Mouse (Mus musculus): Measurements from ENCODE around the gene Cped1.
"Not testable (repeated sequence)": the region's sequence is repeated elsewhere in the genome, so short reads cannot be mapped to it uniquely, and the experiment has no call there.

The Cped1 gene

DNA sequence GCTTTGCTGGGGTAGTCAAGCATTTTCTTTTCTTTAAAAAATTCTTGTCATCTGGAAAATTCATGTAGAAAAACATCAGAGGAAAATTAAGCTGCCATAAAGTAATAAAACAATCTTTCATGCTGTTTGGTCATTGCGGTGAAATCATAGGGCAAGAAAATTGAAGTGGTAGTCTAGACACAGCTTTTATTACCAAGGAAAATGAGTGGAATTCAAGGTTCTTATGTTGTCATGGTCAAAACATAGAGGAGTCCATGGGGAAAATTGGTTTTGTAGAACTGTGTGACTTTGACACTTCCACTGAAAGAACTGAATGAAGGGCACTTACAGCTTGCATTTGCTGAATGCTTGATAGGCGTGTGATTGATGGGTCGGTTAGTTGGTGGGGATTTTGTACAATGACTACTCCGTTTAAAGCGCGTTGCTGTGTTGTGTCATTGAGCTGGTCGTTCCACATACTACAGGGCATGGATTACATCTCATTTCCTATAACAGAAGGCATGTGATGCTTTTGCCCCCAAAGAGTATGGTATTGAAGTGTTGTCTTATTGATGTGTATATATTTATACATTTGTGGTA, 93.1 kb downstream of the Cped1 start:
- peak; percentile 6 for DNase-seq (ENCODE audit: low read depth, low spot score)

DNA sequence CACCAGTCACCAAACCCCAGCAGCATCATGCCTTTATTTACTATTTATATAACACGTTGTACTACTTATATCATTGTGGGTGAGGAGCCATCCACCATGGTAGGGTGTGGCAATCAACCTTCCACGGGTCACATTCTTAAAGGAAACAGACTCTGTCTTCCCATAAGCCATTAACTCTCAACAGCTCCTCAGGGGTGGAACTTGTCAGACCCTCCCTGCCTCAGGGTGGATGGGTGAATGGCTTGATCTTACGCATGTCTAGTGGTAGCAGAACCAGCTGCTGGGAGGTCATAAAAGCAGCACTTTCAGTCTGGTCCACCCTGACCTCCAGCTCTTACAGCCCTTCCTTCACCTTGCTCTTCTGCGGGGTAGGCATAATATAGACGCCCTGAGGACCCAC, 100.3 kb downstream of the Cped1 start:
- DNase-seq (ENCODE audit: low read depth, low spot score) = no peak

DNA sequence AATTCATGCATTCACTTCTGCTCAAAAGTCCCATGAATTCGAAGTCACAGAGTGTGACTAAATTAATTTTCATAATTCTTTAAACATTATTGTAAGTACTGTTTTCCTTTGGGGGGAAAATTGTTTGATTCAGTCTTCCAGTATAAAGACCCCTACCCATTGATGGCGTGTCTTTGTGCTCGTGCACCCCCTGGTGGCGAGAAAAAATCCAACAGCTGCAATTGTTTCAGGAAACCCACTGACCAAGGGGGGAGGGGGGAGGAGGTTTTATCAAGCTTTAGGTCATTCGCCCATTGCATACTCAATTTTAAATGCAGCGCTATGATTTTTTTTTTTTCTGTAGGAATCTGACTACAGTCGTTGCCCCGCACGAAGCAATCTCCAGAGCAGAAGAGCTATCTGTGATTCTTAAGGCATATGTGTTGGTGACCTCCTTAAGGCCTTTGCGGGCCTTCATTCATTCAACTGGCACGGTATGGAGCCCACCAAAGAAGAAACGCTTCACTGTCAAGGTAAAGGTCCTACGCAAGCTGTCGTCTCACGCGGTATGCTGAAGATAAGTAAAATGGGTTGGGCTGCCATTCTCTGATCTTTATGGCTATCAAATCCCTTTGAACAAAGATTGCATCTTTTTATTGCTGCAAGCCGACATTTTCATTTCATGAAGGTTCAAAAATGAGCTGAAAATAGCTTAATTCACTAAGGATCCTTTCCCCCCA, 102.8 kb downstream of the Cped1 start:
- DNase-seq (ENCODE audit: low read depth, low spot score) = peak; percentile 74

DNA sequence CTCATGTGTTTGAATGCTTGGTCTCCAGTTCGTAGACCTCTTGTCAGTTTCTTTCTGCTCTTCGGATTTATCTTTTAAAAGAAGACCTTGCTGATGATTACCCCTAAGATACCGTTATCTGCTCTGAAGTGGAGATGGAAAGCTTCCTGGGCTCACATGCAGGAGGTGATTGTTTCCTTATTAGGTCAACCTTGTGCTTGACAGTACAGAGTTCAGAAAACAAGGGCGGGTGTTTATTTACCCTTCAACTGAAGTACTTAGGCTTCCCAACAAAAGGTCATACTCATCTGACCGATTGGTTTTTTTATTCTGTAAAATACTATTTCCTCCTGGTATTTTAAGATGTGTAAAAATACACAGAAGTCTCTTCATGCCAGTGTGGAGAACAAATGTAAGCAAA, 106.1 kb downstream of the Cped1 start:
- no peak for DNase-seq (ENCODE audit: low read depth, low spot score)

DNA sequence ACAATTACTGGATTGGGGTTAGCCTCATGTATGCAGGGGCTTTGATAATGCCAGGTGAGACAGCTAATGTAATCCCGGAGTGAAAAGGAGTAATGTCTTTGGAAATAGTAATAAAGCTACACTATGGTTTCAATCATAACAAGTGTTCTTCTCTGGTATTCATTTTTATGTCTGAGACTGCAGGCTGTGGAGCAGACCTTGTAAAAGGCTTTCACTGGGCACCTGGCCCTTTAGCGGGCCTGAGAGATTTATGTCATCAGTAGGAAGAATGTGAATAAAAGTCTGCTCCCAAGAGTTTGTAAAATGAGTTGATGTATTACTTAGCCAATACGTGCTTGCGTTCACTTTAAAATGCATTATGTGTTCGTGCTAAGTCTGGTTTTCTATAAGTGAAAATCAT, 108.1 kb downstream of the Cped1 start:
- no peak for DNase-seq (ENCODE audit: low read depth, low spot score)

GRCm38 (mm10) chr6:22097709-22098108, 112.0 kb downstream of the Cped1 start:
- peak; percentile 16 for DNase-seq (ENCODE audit: low read depth, low spot score)

DNA sequence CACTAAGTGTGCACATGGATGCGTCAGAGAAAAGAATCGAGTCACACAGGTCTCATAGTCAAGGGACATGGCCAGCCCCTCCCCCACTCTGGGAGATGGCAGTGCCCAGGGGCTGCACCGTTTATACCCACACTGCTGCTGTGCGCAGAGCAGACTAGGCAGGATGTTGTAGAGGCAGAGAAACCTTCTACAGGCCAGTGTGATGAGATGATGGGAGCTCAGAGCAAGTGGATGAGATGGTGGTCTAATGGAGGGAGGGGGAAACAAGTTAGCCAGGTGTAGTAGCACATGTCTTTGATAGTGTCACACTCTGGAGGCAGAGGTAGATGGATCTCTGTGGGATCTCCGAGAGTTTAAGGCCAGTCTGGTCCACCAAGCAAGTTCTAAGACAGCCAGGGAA, 114.1 kb downstream of the Cped1 start:
- DNase-seq (ENCODE audit: low read depth, low spot score) = no peak

DNA sequence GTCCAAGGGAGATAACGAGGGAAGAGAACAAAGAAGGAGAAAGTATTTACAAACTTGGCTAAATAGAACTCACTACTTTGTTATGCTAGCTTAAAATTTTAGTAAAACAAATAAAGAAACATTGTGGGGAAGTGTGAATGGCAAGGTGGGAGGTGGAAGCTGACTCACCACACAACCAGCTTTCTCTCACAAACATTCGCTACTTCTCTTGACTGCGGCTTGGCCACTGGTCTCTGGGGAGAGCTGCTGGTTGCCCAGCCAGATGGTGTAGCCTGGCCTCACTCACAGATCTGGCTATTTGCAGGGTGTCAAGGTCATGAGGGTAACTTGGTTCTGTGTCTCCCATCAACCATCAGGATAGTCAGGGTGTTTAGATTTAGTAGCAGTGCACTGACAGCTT, 116.2 kb downstream of the Cped1 start:
- DNase-seq (ENCODE audit: low read depth, low spot score) = no peak

DNA sequence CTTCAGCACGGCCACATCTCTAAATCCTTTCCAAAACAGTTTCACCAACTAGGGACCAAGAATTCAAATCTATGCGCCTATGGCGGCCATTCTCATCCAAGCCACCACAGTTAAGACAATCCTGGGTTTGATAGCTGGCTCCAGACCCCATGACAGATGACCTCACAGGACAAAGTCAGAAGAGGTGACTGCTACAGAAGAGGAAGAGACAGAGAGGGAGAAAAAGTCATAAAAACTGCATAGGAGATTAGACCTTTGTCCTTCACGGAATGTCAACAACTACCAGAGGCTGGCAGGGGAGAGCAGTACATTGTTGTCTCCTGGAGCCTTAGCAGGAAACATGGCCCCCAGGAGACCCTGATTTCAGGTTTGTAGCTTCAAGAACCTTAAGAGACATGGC, 117.0 kb downstream of the Cped1 start:
- no peak for DNase-seq (ENCODE audit: low read depth, low spot score)

DNA sequence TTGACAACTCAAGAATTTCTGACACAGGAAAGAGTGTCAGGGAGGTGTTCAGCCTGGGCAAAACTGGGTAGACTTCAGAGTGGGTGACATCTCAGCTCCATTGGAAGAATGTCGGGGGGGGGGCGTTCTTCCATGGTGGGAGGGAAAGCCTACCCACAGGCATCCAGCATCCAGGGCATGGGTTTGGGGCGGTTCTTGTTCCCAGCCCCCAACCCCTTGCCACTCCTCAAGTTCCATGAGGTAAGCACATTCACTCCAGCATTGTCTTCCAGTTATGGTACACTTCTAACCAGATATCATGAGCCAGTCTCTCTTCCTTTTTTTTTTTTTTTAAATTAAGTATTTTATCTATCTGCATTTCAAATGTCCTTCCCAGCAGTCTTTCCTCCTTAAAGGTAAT, 118.0 kb downstream of the Cped1 start:
- DNase-seq (ENCODE audit: low read depth, low spot score) = no peak

GRCm38 (mm10) chr6:22104211-22104610, 118.5 kb downstream of the Cped1 start:
- peak; percentile 32 for DNase-seq (ENCODE audit: low read depth, low spot score)

DNA sequence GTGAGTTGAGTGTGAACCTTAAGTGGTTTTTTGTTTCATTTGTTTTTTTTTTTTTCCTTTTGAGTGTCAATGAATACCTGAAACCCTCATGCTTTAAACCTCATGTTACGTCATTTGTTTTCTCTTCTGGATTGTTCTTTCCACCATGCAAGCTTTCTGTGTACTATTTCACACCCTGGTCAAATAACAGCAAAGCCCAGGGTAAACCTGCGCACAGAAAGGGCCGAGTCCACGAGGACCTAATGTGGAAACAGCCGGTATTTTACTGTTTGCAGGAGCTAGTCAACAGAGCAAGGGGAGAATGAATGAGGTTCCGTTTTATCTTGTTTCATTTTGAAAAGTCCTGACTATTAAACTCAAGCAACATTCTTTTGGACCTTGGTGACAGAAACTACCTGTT, 128.4 kb downstream of the Cped1 start:
- DNase-seq (ENCODE audit: low read depth, low spot score) = no peak

- DNase-seq (ENCODE audit: low read depth, low spot score) = no peak
These were observed 131.0 kb downstream of the Cped1 start for GRCm38 (mm10) chr6:22116679-22117078.

- peak; percentile 77 for DNase-seq (ENCODE audit: low read depth, low spot score)
These were observed 136.4 kb downstream of the Cped1 start for GRCm38 (mm10) chr6:22122080-22122479.

GRCm38 (mm10) chr6:22122693-22123092, 137.0 kb downstream of the Cped1 start:
- DNase-seq (ENCODE audit: low read depth, low spot score) = no peak

- DNase-seq (ENCODE audit: low read depth, low spot score) = no peak
These were observed 137.6 kb downstream of the Cped1 start for GRCm38 (mm10) chr6:22123332-22123731.

DNA sequence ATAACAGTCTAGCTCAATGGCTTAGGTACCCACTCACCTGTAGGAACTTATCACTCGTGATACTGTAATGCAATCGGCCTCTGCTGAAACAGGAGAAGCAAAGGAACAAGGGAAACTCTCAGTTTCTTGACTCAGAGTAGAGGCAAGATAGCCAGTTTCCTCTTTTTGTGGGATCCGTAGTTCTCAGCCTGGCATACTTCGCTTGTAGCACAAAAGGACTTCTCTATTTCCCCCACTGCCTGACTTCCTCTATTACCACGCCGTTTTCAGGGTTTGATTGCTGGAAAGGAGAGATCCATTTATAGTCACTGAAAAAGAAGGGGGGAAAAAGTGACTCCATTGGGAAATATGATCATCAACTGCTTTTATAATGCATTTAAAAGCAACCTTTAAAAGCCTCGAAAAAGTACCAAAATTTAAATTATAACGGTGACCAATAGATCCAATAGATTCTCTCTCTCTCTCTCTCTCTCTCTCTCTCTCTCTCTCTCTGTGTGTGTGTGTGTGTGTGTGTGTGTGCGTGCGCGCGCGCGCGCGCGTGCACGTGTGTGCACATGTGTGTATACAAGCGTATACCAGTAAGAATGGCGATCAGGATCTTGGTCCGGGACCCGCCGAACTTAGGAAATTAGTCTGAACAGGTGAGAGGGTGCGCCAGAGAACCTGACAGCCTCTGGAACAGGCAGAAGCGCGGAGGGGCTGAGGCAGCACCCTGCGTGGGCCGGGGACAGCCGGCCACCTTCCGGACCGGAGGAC, 139.0 kb downstream of the Cped1 start:
- not testable (repeated sequence) for DNase-seq (ENCODE audit: low read depth, low spot score)

DNA sequence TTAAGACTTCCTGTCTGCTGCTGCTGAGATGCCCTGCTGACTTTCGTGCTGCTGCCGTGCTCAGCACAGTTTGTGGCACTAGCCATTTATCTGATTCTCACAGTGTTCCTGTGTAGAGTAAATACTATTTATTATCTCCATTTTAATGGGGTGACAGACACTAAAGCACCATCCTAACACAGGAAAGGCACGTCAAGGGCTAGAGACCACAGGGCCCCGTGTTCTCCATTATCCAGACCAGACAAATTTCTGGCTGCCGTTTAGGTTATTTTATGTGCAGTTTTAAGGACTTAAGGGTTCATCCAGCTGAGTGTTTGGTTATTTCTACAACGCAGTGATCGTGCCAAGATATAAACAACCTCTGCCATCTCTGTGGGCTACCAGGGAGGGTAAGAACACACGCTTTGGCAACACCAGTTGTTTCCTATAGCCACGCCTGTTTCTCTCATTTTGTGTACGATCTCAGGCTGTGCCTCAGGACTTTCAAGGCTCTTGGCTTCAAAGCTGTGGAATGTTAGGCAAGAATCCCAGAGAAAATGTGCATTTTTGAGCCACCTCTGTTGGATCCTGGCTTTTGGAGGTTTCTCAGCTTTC, 149.4 kb downstream of the Cped1 start:
- DNase-seq (ENCODE audit: low read depth, low spot score) = no peak

DNA sequence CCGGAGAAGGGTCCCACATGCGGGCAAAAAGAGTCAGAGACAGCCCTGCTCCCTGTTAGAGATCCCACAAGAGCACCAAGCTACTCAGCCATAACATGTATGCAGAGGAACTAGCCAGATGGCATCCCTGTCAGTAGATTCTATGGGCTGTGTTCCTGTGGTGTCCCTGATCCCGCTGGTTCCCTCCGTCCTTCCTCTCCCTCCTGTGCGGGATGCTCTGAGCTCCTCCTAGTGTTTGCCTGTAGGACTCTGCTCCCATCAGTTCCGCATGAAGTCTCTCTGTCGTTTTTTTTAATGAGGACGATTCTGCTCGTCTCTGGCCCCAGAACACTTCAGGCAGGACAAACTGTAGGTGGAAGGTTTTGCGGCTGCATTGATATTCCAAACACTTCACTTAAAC, 151.1 kb downstream of the Cped1 start:
- DNase-seq (ENCODE audit: low read depth, low spot score) = no peak

DNA sequence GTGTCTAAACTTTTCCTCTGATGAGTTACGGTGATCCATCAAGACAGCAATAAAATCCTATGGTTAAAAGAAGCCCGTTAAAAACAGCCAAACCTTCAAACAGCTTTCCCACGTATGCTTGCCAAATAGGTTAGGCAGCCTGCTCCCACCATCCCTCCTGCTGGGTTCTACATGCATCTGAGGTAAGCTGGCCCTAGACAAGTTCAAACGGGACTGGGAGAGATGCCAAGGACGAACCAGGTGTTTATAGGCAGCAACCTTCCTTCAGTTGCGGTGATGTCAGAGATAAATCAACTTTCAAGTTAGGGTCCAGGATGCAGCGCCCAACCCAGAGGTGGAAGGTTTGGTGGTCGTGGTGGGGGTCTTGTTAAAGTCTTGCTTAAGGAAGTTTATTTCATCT, 155.1 kb downstream of the Cped1 start:
- no peak for DNase-seq (ENCODE audit: low read depth, low spot score)

GRCm38 (mm10) chr6:22147236-22147635, 161.5 kb downstream of the Cped1 start:
- no peak for DNase-seq (ENCODE audit: low read depth, low spot score)

DNA sequence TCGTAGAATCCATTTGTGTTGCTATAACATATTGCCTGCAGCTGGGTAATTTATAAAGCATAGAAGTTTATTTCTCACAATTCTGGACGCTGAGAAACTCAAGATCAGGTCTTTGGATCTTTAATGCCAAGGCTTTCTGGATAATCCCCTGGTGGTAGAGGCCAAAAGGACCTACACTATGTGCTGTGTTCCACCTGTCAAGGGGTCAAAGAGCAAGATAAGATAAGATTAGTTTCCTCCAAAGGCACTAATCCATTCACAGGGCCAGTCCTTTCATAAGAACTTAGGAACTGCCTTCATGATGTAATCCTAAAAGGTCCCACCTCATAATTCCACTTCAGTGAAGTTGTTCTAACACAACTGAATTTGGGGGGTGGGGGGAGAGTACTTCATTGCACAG, 162.8 kb downstream of the Cped1 start:
- DNase-seq (ENCODE audit: low read depth, low spot score) = no peak

GRCm38 (mm10) chr6:22157461-22157860, 171.7 kb downstream of the Cped1 start:
- DNase-seq (ENCODE audit: low read depth, low spot score) = no peak

Data from mesoderm, embryonic 11.5 days (tissue).